Mouse (Mus musculus) ES-E14 (cell line): ENCODE measurements around the gene Grip1. TPM values are rescaled to one million over a fixed set of nuclear protein-coding genes. Genes with fewer than 3 reads are reported as not detected.

Experiments used
- DNase-seq: peaks from one replicate; pipeline ENCODE4 v3.0.0-alpha.2; 2013; ENCODE audit warnings: low read depth, low spot score
- H3K27ac ChIP-seq: 2 replicates; pipeline ENCODE4 v1.5.1; 2012; ENCODE audit warnings: low read depth, mild to moderate bottlenecking, low read length, moderate library complexity, mixed read lengths; ENCODE audit not compliant: poor library complexity, insufficient read depth, severe bottlenecking
- H3K36me3 ChIP-seq: 2 replicates; pipeline ENCODE4 v1.6.1; 2012; ENCODE audit warnings: mild to moderate bottlenecking, low read length, moderate library complexity, mixed read lengths; ENCODE audit not compliant: control insufficient read depth, poor library complexity, insufficient read depth, severe bottlenecking
- H3K4me1 ChIP-seq, 2 experiments: fragments of 150-350 bp in 1 of 2; sonication (generic) in 1 of 2; 2 replicates each; pipeline ENCODE4 v1.6.1; 2012; ENCODE audit warnings: low read length in 2 of 2, mild to moderate bottlenecking in 1 of 2, mixed read lengths in 1 of 2; ENCODE audit not compliant: control insufficient read depth in 2 of 2, insufficient read depth in 2 of 2, poor library complexity in 1 of 2
- H3K4me3 ChIP-seq, 2 experiments: fragments of 150-350 bp in 1 of 2; sonication (generic) in 1 of 2; 2 replicates each; pipeline ENCODE4 v1.5.1; 2012; ENCODE audit warnings: low read length in 2 of 2, low read depth in 1 of 2, mild to moderate bottlenecking in 1 of 2, mixed read lengths in 1 of 2; ENCODE audit not compliant: insufficient read depth in 1 of 2, poor library complexity in 1 of 2, severe bottlenecking in 1 of 2
- H3K9ac ChIP-seq: 2 replicates; pipeline ENCODE4 v1.6.1; 2012; ENCODE audit warnings: low read depth, mild to moderate bottlenecking, low read length, mixed read lengths; ENCODE audit not compliant: poor library complexity, insufficient read depth, severe bottlenecking
- H3K9me3 ChIP-seq: fragments of 150-350 bp; sonication (generic); 2 replicates; pipeline ENCODE4 v1.6.1; 2012; ENCODE audit warnings: low read depth, mild to moderate bottlenecking, low read length; ENCODE audit not compliant: control insufficient read depth, insufficient read depth
- CHD2 ChIP-seq: IDR thresholded peaks from 2 replicates; pipeline ENCODE4 v1.6.1; 2014; ENCODE audit warnings: mild to moderate bottlenecking, low read depth, low read length, inconsistent platforms
- HCFC1 ChIP-seq: IDR thresholded peaks from 2 replicates; pipeline ENCODE4 v1.6.1; 2012; ENCODE audit warnings: low read length, inconsistent platforms, borderline replicate concordance; ENCODE audit not compliant: insufficient read depth
- MAFK ChIP-seq: IDR thresholded peaks from 2 replicates; pipeline ENCODE4 v1.6.1; 2014; ENCODE audit warnings: mild to moderate bottlenecking, low read depth, low read length, inconsistent platforms; ENCODE audit not compliant: insufficient read depth
- ZC3H11A ChIP-seq: IDR thresholded peaks from 2 replicates; pipeline ENCODE4 v1.6.1; 2012; ENCODE audit warnings: low read depth, mild to moderate bottlenecking, inconsistent platforms, low read length, borderline replicate concordance
- ZNF384 ChIP-seq: IDR thresholded peaks from 2 replicates; pipeline ENCODE4 v1.6.1; 2012; ENCODE audit warnings: low read depth, low read length, inconsistent platforms
- in situ Hi-C, 2 experiments: fragments of 600-800 bp; cut with MboI; formaldehyde crosslinking; loops; one replicate each; pipeline ENCODE4 v1.15.1; 2025; ENCODE audit warnings: low sequenced_read_pairs in 2 of 2, inconsistent platforms in 1 of 2; ENCODE audit not compliant: unreplicated experiment in 2 of 2
- total RNA-seq: library from RNA; depleted of rRNA; stranded (reverse); fragments of 300-350 nt; gene quantifications from 2 replicates; pipeline ENCODE4 v1.2.3, GENCODE M21; 2012; rRNA removed

The Grip1 gene
- total RNA-seq, 1 experiment, result 4.2 TPM

DNA sequence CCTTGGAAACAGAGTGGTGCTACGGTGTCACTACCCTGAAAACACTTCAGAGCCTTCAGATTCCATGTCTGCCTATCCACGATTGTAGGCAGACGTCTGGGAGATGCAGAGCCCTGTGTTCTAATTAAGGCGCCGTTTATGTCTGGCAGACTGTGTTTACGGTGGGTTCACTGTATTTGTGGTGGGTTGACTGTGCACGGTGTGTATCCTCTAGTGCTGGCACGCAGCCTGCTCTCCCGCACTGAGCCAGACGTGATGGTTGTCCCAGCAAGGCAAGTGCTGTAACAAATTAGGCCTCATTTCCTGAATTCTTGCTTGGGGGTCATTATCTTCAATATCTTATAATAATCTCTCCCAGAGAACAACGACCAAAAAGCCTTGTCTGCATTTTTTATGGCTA lies 680.1 kb downstream of the Grip1 start:
- Histone ChIP-seq H3K9me3 (no peaks in the 10 kb centered on the region), H3K9ac (no peak overlapping the region), H3K36me3 (no peaks in the 10 kb centered on the region), H3K4me3 (no peak overlapping the region), H3K4me1 (peaks cover 0 to 12% of the 10 kb centered on the region in 2 experiments; a peak in 2 of 4 replicates), H3K27ac (no peak overlapping the region)
- DNase-seq, result no peak
- TF ChIP-seq MAFK (no peak), CHD2 (no peak), ZNF384 (no peak), ZC3H11A (no peak), HCFC1 (no peak)
- in situ Hi-C loops, result no loop called here

DNA sequence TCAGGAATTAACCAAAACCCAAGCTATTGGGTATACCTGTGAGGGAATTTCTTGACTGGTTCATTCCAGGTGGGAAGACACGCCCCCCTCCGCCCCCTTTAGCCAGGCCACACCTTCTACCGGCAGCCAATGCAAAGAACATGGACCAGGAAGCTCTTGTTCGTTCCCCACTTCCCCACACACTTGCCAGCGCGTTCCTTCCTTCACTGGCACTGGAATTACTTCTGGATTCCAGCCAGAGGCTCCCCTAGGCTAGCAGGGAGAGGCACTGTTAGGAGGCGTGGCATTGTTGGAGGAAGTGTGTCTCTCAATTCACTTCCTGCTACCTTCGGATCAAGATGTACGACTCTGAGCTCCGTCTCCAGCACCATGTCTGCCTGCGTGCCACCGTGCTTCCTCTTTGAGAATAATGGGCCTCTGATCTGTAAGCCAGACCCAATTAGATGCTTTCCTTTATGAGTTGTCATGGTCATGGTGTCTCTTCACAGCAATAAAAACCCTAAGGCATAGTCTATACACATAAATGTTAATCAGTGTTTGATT lies 682.5 kb downstream of the Grip1 start:
- no peak overlapping the region for H3K9ac ChIP-seq
- H3K9me3 ChIP-seq, result no peaks in the 10 kb centered on the region
- TF ChIP-seq CHD2, result no peak
- no peak for TF ChIP-seq ZNF384
- no peak for TF ChIP-seq ZC3H11A
- no peak for TF ChIP-seq MAFK
- TF ChIP-seq HCFC1, result no peak
- DNase-seq, result no peak
- peak overlapping the region in 1 of 2 experiments; percentile 51; a peak in 2 of 4 replicates for H3K4me3 ChIP-seq
- in situ Hi-C loops, result no loop called here
- 0 out of 2 replicates have a peak overlapping the region, but pooled peaks have one; percentile 4 for H3K27ac ChIP-seq
- H3K36me3 ChIP-seq, result no peaks in the 10 kb centered on the region
- peaks cover 0 to 5% of the 10 kb centered on the region in 2 experiments; a peak in 2 of 4 replicates for H3K4me1 ChIP-seq

Other genes starting within 250 kb of the Grip1 start
- gene Cand1, start 213.8 kb upstream of the Grip1 start, total RNA-seq, result 95.6 and 122 TPM in 2 replicates